Mouse (Mus musculus): Measurements from ENCODE around the gene Scnn1a. TPM values are rescaled to one million over a fixed set of nuclear protein-coding genes. Genes with fewer than 3 reads are reported as not detected.
"Not testable (repeated sequence)": the region's sequence is repeated elsewhere in the genome, so short reads cannot be mapped to it uniquely, and the experiment has no call there.

Scnn1a gene
- polyA plus RNA-seq (2015; fragmentation: Nextera tagmentation; extraction: Ambion mirVana): 0.61 and 0.74 TPM in 2 replicates

- 62% methylated on average over 1 of the region's 1 CpGs for WGBS (ENCODE audit: insufficient replicate concordance)
- H3K4me1 ChIP-seq (ENCODE audit: control insufficient read depth, low read depth, low read length): peaks cover 3% of the 10 kb centered on the region
- peaks cover 13% of the 10 kb centered on the region for H3K27me3 ChIP-seq (ENCODE audit: control insufficient read depth, insufficient read depth, low read depth, low read length)
- H3K9ac ChIP-seq (ENCODE audit: low read depth, low read length): no peak within 1 kb of the TSS
- no peaks in the 10 kb centered on the region for H3K9me3 ChIP-seq (replicated peaks; ENCODE audit: control insufficient read depth, low read length)
- no peak within 1 kb of the TSS for H3K4me2 ChIP-seq (ENCODE audit: low read depth, low read length)
- H3K4me3 ChIP-seq (ENCODE audit: low read depth, low read length): no peak within 1 kb of the TSS
- ATAC-seq (ENCODE audit: low read depth): no peak
- no peaks in the 10 kb centered on the region for H3K36me3 ChIP-seq (ENCODE audit: control insufficient read depth, insufficient read depth)
- no peak within 1 kb of the TSS for H3K27ac ChIP-seq (ENCODE audit: low read length)
These were observed at the start of gene Scnn1a for GRCm38 (mm10) chr6:125320323-125320722. TSS of gene Scnn1a (plus strand) at chr6:125320659.

GRCm38 (mm10) chr6:125271455-125272227 lies 48.8 kb upstream of the Scnn1a start:
- Histone ChIP-seq H3K4me1 (ENCODE audit: control insufficient read depth, low read depth, low read length) (peaks cover 5% of the 10 kb centered on the region), H3K4me2 (ENCODE audit: low read depth, low read length) (peak overlapping the region; percentile 52), H3K27me3 (ENCODE audit: control insufficient read depth, insufficient read depth, low read depth, low read length) (no peaks in the 10 kb centered on the region), H3K27ac (ENCODE audit: low read length) (peak overlapping the region; percentile 63; the same call in 1 of the 2 replicates), H3K9ac (ENCODE audit: low read depth, low read length) (no peak overlapping the region), H3K9me3 (replicated peaks; ENCODE audit: control insufficient read depth, low read length) (no peaks in the 10 kb centered on the region), H3K4me3 (ENCODE audit: low read depth, low read length) (peak overlapping the region; percentile 17; the same call in 1 of the 2 replicates), H3K36me3 (ENCODE audit: control insufficient read depth, insufficient read depth) (no peaks in the 10 kb centered on the region)
- WGBS (ENCODE audit: insufficient replicate concordance): 8% methylated on average over 17 of the region's 17 CpGs
- peak; percentile 93 for ATAC-seq (ENCODE audit: low read depth)

GRCm38 (mm10) chr6:125272228-125272785 lies 48.2 kb upstream of the Scnn1a start:
- Histone ChIP-seq H3K9ac (ENCODE audit: low read depth, low read length) (no peak overlapping the region), H3K27me3 (ENCODE audit: control insufficient read depth, insufficient read depth, low read depth, low read length) (no peaks in the 10 kb centered on the region), H3K9me3 (replicated peaks; ENCODE audit: control insufficient read depth, low read length) (no peaks in the 10 kb centered on the region), H3K4me1 (ENCODE audit: control insufficient read depth, low read depth, low read length) (peaks cover 5% of the 10 kb centered on the region), H3K4me3 (ENCODE audit: low read depth, low read length) (no peak overlapping the region), H3K27ac (ENCODE audit: low read length) (no peak overlapping the region), H3K4me2 (ENCODE audit: low read depth, low read length) (peak overlapping the region; percentile 52; the same call in 1 of the 2 replicates), H3K36me3 (ENCODE audit: control insufficient read depth, insufficient read depth) (no peaks in the 10 kb centered on the region)
- ATAC-seq (ENCODE audit: low read depth): no peak
- whole genome bisulfite sequencing (ENCODE audit: insufficient replicate concordance): 53% methylated on average over 10 of the region's 10 CpGs

- Histone ChIP-seq H3K9me3 (replicated peaks; ENCODE audit: control insufficient read depth, low read length) (no peaks in the 10 kb centered on the region), H3K9ac (ENCODE audit: low read depth, low read length) (no peak overlapping the region), H3K4me2 (ENCODE audit: low read depth, low read length) (no peak overlapping the region), H3K27me3 (ENCODE audit: control insufficient read depth, insufficient read depth, low read depth, low read length) (no peaks in the 10 kb centered on the region), H3K36me3 (ENCODE audit: control insufficient read depth, insufficient read depth) (no peaks in the 10 kb centered on the region), H3K4me1 (ENCODE audit: control insufficient read depth, low read depth, low read length) (peaks cover 5% of the 10 kb centered on the region), H3K27ac (ENCODE audit: low read length) (no peak overlapping the region), H3K4me3 (ENCODE audit: low read depth, low read length) (no peak overlapping the region)
- no peak for ATAC-seq (ENCODE audit: low read depth)
- WGBS (ENCODE audit: insufficient replicate concordance): 47% methylated on average over 15 of the region's 15 CpGs
These were observed 45.5 kb upstream of the Scnn1a start for GRCm38 (mm10) chr6:125274841-125275563.

GRCm38 (mm10) chr6:125279729-125280128 lies 40.7 kb upstream of the Scnn1a start:
- WGBS (ENCODE audit: insufficient replicate concordance): 40% methylated on average over 8 of the region's 8 CpGs
- H3K27me3 ChIP-seq (ENCODE audit: control insufficient read depth, insufficient read depth, low read depth, low read length): no peaks in the 10 kb centered on the region
- H3K36me3 ChIP-seq (ENCODE audit: control insufficient read depth, insufficient read depth): no peaks in the 10 kb centered on the region
- no peak for ATAC-seq (ENCODE audit: low read depth)
- H3K4me1 ChIP-seq (ENCODE audit: control insufficient read depth, low read depth, low read length): no peaks in the 10 kb centered on the region
- H3K27ac ChIP-seq (ENCODE audit: low read length): no peak overlapping the region
- H3K4me2 ChIP-seq (ENCODE audit: low read depth, low read length): no peak overlapping the region
- H3K4me3 ChIP-seq (ENCODE audit: low read depth, low read length): no peak overlapping the region
- H3K9ac ChIP-seq (ENCODE audit: low read depth, low read length): no peak overlapping the region
- 0 out of 2 replicates have a peak, but pooled peaks cover 2% of the 10 kb centered on the region for H3K9me3 ChIP-seq (replicated peaks; ENCODE audit: control insufficient read depth, low read length)

GRCm38 (mm10) chr6:125282721-125283120 lies 37.7 kb upstream of the Scnn1a start:
- not testable (repeated sequence) for H3K27me3 ChIP-seq (ENCODE audit: control insufficient read depth, insufficient read depth, low read depth, low read length); H3K9me3 ChIP-seq (replicated peaks; ENCODE audit: control insufficient read depth, low read length); ATAC-seq (ENCODE audit: low read depth); H3K4me2 ChIP-seq (ENCODE audit: low read depth, low read length); H3K36me3 ChIP-seq (ENCODE audit: control insufficient read depth, insufficient read depth); H3K4me3 ChIP-seq (ENCODE audit: low read depth, low read length); H3K27ac ChIP-seq (ENCODE audit: low read length); H3K4me1 ChIP-seq (ENCODE audit: control insufficient read depth, low read depth, low read length); H3K9ac ChIP-seq (ENCODE audit: low read depth, low read length)
- WGBS (ENCODE audit: insufficient replicate concordance): 79% methylated on average over 13 of the region's 13 CpGs

GRCm38 (mm10) chr6:125284250-125284649 lies 36.2 kb upstream of the Scnn1a start:
- H3K9ac ChIP-seq (ENCODE audit: low read depth, low read length): no peak overlapping the region
- no peak overlapping the region for H3K27ac ChIP-seq (ENCODE audit: low read length)
- H3K4me1 ChIP-seq (ENCODE audit: control insufficient read depth, low read depth, low read length): no peaks in the 10 kb centered on the region
- no peaks in the 10 kb centered on the region for H3K36me3 ChIP-seq (ENCODE audit: control insufficient read depth, insufficient read depth)
- H3K27me3 ChIP-seq (ENCODE audit: control insufficient read depth, insufficient read depth, low read depth, low read length): no peaks in the 10 kb centered on the region
- H3K4me2 ChIP-seq (ENCODE audit: low read depth, low read length): no peak overlapping the region
- 48% methylated on average over 8 of the region's 8 CpGs for WGBS (ENCODE audit: insufficient replicate concordance)
- no peak overlapping the region for H3K4me3 ChIP-seq (ENCODE audit: low read depth, low read length)
- ATAC-seq (ENCODE audit: low read depth): no peak
- 0 out of 2 replicates have a peak, but pooled peaks cover 3% of the 10 kb centered on the region for H3K9me3 ChIP-seq (replicated peaks; ENCODE audit: control insufficient read depth, low read length)

- ATAC-seq (ENCODE audit: low read depth): no peak
- WGBS (ENCODE audit: insufficient replicate concordance): 72% methylated on average over 7 of the region's 7 CpGs
These were observed 35.7 kb upstream of the Scnn1a start for GRCm38 (mm10) chr6:125284751-125285150.

More at GRCm38 (mm10) chr6:125284751-125285150, 35.7 kb upstream of the Scnn1a start:
- Histone ChIP-seq H3K4me2 (ENCODE audit: low read depth, low read length) (no peak overlapping the region), H3K9ac (ENCODE audit: low read depth, low read length) (no peak overlapping the region), H3K27ac (ENCODE audit: low read length) (no peak overlapping the region), H3K4me3 (ENCODE audit: low read depth, low read length) (no peak overlapping the region), H3K27me3 (ENCODE audit: control insufficient read depth, insufficient read depth, low read depth, low read length) (no peaks in the 10 kb centered on the region), H3K36me3 (ENCODE audit: control insufficient read depth, insufficient read depth) (no peaks in the 10 kb centered on the region), H3K9me3 (replicated peaks; ENCODE audit: control insufficient read depth, low read length) (0 out of 2 replicates have a peak, but pooled peaks cover 3% of the 10 kb centered on the region), H3K4me1 (ENCODE audit: control insufficient read depth, low read depth, low read length) (no peaks in the 10 kb centered on the region)
